Mouse (Mus musculus) hindbrain, postnatal 0 days (tissue): ENCODE data around the gene Osm. TPM values are rescaled to one million over a fixed set of nuclear protein-coding genes. Genes with fewer than 3 reads are reported as not detected.

Experiments used
- ATAC-seq: fragments of 200-750 bp; cut with Nextera tagmentation; 2 replicates; pipeline ENCODE4 v1.8.0; 2017; ENCODE audit warnings: mild to moderate bottlenecking, moderate TSS enrichment, moderate library complexity
- DNase-seq: peaks from one replicate; pipeline ENCODE4 v3.0.0-alpha.2; 2015; ENCODE audit warnings: low spot score
- H3K27ac ChIP-seq: fragments of 300-500 bp; sonication (generic); 2 replicates; pipeline ENCODE4 v1.5.1; 2014; ENCODE audit warnings: mild to moderate bottlenecking
- H3K27me3 ChIP-seq: fragments of 300-500 bp; sonication (generic); 2 replicates; pipeline ENCODE4 v1.6.1; 2014; ENCODE audit warnings: low read length, mixed read lengths; ENCODE audit not compliant: insufficient read depth
- H3K36me3 ChIP-seq: fragments of 300-500 bp; sonication (generic); 2 replicates; pipeline ENCODE4 v1.6.1; 2014; ENCODE audit warnings: low read length, mixed read lengths; ENCODE audit not compliant: insufficient read depth
- H3K4me1 ChIP-seq: fragments of 300-500 bp; sonication (generic); 2 replicates; pipeline ENCODE4 v1.6.1; 2014; ENCODE audit warnings: antibody characterized with exemption, low read length, mixed read lengths; ENCODE audit not compliant: insufficient read depth
- H3K4me2 ChIP-seq: fragments of 300-500 bp; sonication (generic); 2 replicates; pipeline ENCODE4 v1.6.1; 2014; ENCODE audit warnings: low read depth, mild to moderate bottlenecking, low read length, moderate library complexity, mixed read lengths
- H3K4me3 ChIP-seq: fragments of 300-500 bp; sonication (generic); 2 replicates; pipeline ENCODE4 v1.5.1; 2014; ENCODE audit warnings: low read length
- H3K9ac ChIP-seq: fragments of 300-500 bp; sonication (generic); replicated peaks from 2 replicates; pipeline ENCODE4 v1.6.1; 2014; ENCODE audit warnings: mild to moderate bottlenecking, low read length, moderate library complexity, mixed read lengths
- H3K9me3 ChIP-seq: fragments of 300-500 bp; sonication (generic); 2 replicates; pipeline ENCODE4 v1.6.1; 2016; ENCODE audit warnings: low read length, mixed read lengths
- CTCF ChIP-seq: IDR thresholded peaks from 2 replicates; pipeline ENCODE4 v1.5.1; 2016; ENCODE audit warnings: antibody characterized with exemption, control low read depth, low read depth
- WGBS: fragments of 180-500 bp; shearing (Covaris S2); extraction: QIAGEN DNeasy Blood & Tissue Kit; methylation state at CpG from one replicate; pipeline ENCODE4 v1.1.7; 2014; 5-methylcytosine and 5-hydroxymethylcytosine counted together
- polyA plus RNA-seq: library from polyadenylated mRNA; unstranded; fragments of >200 nt; fragmentation: Nextera tagmentation; extraction: Ambion mirVana; gene quantifications from 2 replicates; pipeline ENCODE4 v1.2.1, GENCODE M21; 2015
- total RNA-seq: library from RNA; depleted of rRNA; stranded (reverse); fragments of >200 nt; gene quantifications from 2 replicates; pipeline ENCODE4 v1.2.3, GENCODE M21; 2014

The Osm gene
- total and polyA plus RNA-seq, 2 experiments from 2014 or later, result 0.08 TPM; not detected in 1

GRCm38 (mm10) chr11:4257756-4258155 is 21.5 kb downstream of the Osm start:
- H3K9me3 ChIP-seq, result no peaks in the 10 kb centered on the region
- peaks cover 13% of the 10 kb centered on the region; the same call in 1 of the 2 replicates for H3K4me1 ChIP-seq
- H3K4me2 ChIP-seq, result no peak overlapping the region
- WGBS, result 59% methylated on average over 5 of the region's 5 CpGs
- no peaks in the 10 kb centered on the region for H3K36me3 ChIP-seq
- H3K27me3 ChIP-seq, result no peaks in the 10 kb centered on the region
- no peak for TF ChIP-seq CTCF
- no peak overlapping the region for H3K4me3 ChIP-seq
- ATAC-seq (no peak), DNase-seq (no peak)
- no peak overlapping the region for H3K9ac ChIP-seq
- H3K27ac ChIP-seq, result no peak overlapping the region

- ATAC-seq, result peak; percentile 75
- peak overlapping the region; percentile 56 for H3K4me2 ChIP-seq
- H3K4me1 ChIP-seq, result peaks cover 13% of the 10 kb centered on the region; the same call in 1 of the 2 replicates
- peak; percentile 83 for DNase-seq
- H3K9ac ChIP-seq, result no peak overlapping the region
- no peak overlapping the region for H3K27ac ChIP-seq
- H3K27me3 ChIP-seq, result no peaks in the 10 kb centered on the region
- TF ChIP-seq CTCF, result peak; percentile 98
- 1% methylated on average over 7 of the region's 7 CpGs for WGBS
- no peaks in the 10 kb centered on the region for H3K36me3 ChIP-seq
- no peaks in the 10 kb centered on the region for H3K9me3 ChIP-seq
- peak overlapping the region; percentile 19; the same call in 1 of the 2 replicates for H3K4me3 ChIP-seq
Observed at GRCm38 (mm10) chr11:4258657-4259082, 22.4 kb downstream of the Osm start.

- H3K4me2 ChIP-seq, result peak overlapping the region; percentile 13; the same call in 1 of the 2 replicates
- peaks cover 13% of the 10 kb centered on the region; the same call in 1 of the 2 replicates for H3K4me1 ChIP-seq
- ATAC-seq (0 out of 2 replicates have a peak, but pooled peaks have one; percentile 15), DNase-seq (peak; percentile 56)
- no peaks in the 10 kb centered on the region for H3K9me3 ChIP-seq
- H3K9ac ChIP-seq, result no peak overlapping the region
- H3K27me3 ChIP-seq, result peaks cover 8% of the 10 kb centered on the region; the same call in 1 of the 2 replicates
- no peaks in the 10 kb centered on the region for H3K36me3 ChIP-seq
- WGBS, result 23% methylated on average over 14 of the region's 14 CpGs
- H3K4me3 ChIP-seq, result no peak overlapping the region
- TF ChIP-seq CTCF, result no peak
- no peak overlapping the region for H3K27ac ChIP-seq
Observed at GRCm38 (mm10) chr11:4260463-4261187, 24.4 kb downstream of the Osm start.

- 40% methylated on average over 7 of the region's 7 CpGs for WGBS
- Histone ChIP-seq H3K27ac (no peak overlapping the region), H3K27me3 (peaks cover 12% of the 10 kb centered on the region; the same call in 1 of the 2 replicates), H3K9me3 (no peaks in the 10 kb centered on the region), H3K9ac (no peak overlapping the region), H3K4me2 (no peak overlapping the region), H3K36me3 (no peaks in the 10 kb centered on the region), H3K4me1 (peaks cover 13% of the 10 kb centered on the region; the same call in 1 of the 2 replicates), H3K4me3 (no peak overlapping the region)
- ATAC-seq, result 0 out of 2 replicates have a peak, but pooled peaks have one; percentile 13
- DNase-seq, result peak; percentile 69
- TF ChIP-seq CTCF, result peak; percentile 63
Observed at GRCm38 (mm10) chr11:4261188-4261494, 24.9 kb downstream of the Osm start.

GRCm38 (mm10) chr11:4261969-4262368 is 25.7 kb downstream of the Osm start:
- WGBS, result 25% methylated on average over 5 of the region's 5 CpGs
- H3K4me2 ChIP-seq, result no peak overlapping the region
- H3K36me3 ChIP-seq, result no peaks in the 10 kb centered on the region
- H3K27me3 ChIP-seq, result peaks cover 13% of the 10 kb centered on the region; the same call in 1 of the 2 replicates
- peaks cover 13% of the 10 kb centered on the region; the same call in 1 of the 2 replicates for H3K4me1 ChIP-seq
- no peak overlapping the region for H3K9ac ChIP-seq
- TF ChIP-seq CTCF, result peak; percentile 70
- H3K27ac ChIP-seq, result no peak overlapping the region
- H3K9me3 ChIP-seq, result no peaks in the 10 kb centered on the region
- H3K4me3 ChIP-seq, result no peak overlapping the region
- DNase-seq, result peak; percentile 87
- ATAC-seq, result peak; percentile 52

GRCm38 (mm10) chr11:4262847-4263246 is 26.6 kb downstream of the Osm start:
- H3K4me1 ChIP-seq, result peaks cover 13% of the 10 kb centered on the region; the same call in 1 of the 2 replicates
- no peak overlapping the region for H3K4me2 ChIP-seq
- no peaks in the 10 kb centered on the region for H3K9me3 ChIP-seq
- 27% methylated on average over 7 of the region's 7 CpGs for WGBS
- no peak overlapping the region for H3K27ac ChIP-seq
- no peaks in the 10 kb centered on the region for H3K36me3 ChIP-seq
- H3K27me3 ChIP-seq, result peaks cover 22% of the 10 kb centered on the region
- ATAC-seq (no peak), DNase-seq (no peak)
- no peak for TF ChIP-seq CTCF
- H3K9ac ChIP-seq, result no peak overlapping the region
- H3K4me3 ChIP-seq, result no peak overlapping the region

- ATAC-seq, result no peak
- Histone ChIP-seq H3K4me2 (no peak overlapping the region), H3K4me3 (no peak overlapping the region), H3K27me3 (peaks cover 23% of the 10 kb centered on the region), H3K9ac (no peak overlapping the region), H3K36me3 (no peaks in the 10 kb centered on the region), H3K9me3 (no peaks in the 10 kb centered on the region), H3K4me1 (peaks cover 13% of the 10 kb centered on the region; the same call in 1 of the 2 replicates), H3K27ac (no peak overlapping the region)
- no peak for TF ChIP-seq CTCF
- 40% methylated on average over 1 of the region's 1 CpGs for WGBS
- DNase-seq, result no peak
Observed at GRCm38 (mm10) chr11:4263296-4263695, 27.1 kb downstream of the Osm start.
